30 mouse cellular contexts compared by ENCODE assay signal in the genomic region with DNA sequence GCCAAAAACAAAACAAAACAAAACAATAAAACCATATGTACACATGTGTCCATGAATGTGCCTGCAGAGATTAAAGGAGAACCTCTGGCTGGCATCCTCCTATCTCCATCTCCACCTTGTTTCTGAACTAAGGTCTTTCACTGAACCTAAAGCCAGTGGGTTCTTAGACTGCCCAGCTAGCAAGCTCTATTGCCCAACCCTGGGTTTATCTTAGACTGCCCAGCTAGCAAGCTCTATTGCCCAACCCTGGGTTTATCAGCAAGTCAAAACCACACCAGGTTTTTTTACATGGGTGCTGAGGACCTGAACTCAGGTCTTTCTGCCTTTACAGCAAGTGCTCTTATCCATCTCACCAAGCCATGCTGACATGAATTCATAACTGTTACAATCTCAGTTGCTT. TPM values are rescaled to one million over a fixed set of nuclear protein-coding genes. Genes with fewer than 3 reads are reported as not detected.
DNase-seq lines count a peak whose midpoint lies in the region; ATAC-seq lines count a peak whose summit lies in the region.
"Had no signal": no experiment of that assay in that cellular context is flagged by ENCODE, and none has a peak within 500 bp of the region (broad histone marks: within the 10 kb centered on the region; RNA-seq: fewer than 3 reads in every experiment).

No protein-coding gene starts in this region.

- peak; percentile 84 for DNase-seq in 416B (ENCODE audit: low read depth)
- no peak for DNase-seq in cerebellum, adult 11 months
- no peak for DNase-seq in gastrocnemius, postnatal 10 days
- DNase-seq in cerebellum, postnatal 10 days = no peak
- DNase-seq: adrenal gland, adult 8-10 months; cerebellum, adult 9-11 months; heart, adult 18-20 months; heart, postnatal 10 days; kidney, adult 18-20 months; layer of hippocampus, adult 9-11 months; thymus, adult 2 months had no signal

- H3K27me3 ChIP-seq in liver, embryonic 12.5 days (replicated peaks) = no peaks in the 10 kb centered on the region
- H3K27me3 ChIP-seq: CH12.LX; embryonic facial prominence, embryonic 12.5 days; forebrain, embryonic 15.5 days; heart, embryonic 12.5 days; midbrain, embryonic 12.5 days; Patski had no signal

- H3K27ac ChIP-seq in liver, embryonic 12.5 days = no peak overlapping the region
- H3K27ac ChIP-seq: embryonic facial prominence, embryonic 12.5 days; forebrain, embryonic 15.5 days; hindbrain, postnatal 0 days; kidney, postnatal 0 days; macrophage; midbrain, embryonic 12.5 days; stomach, postnatal 0 days had no signal

- no peak overlapping the region for H3K9ac ChIP-seq in liver, embryonic 12.5 days
- H3K9ac ChIP-seq: embryonic facial prominence, embryonic 12.5 days; forebrain, embryonic 15.5 days; heart, embryonic 12.5 days; midbrain, embryonic 12.5 days had no signal

- H3K9me3 ChIP-seq in liver, embryonic 12.5 days (replicated peaks) = no peaks in the 10 kb centered on the region
- H3K9me3 ChIP-seq: embryonic facial prominence, embryonic 12.5 days; forebrain, embryonic 15.5 days; G1E; heart, embryonic 12.5 days; midbrain, embryonic 12.5 days had no signal

- peaks cover 26% of the 10 kb centered on the region for H3K4me1 ChIP-seq in liver, embryonic 12.5 days
- H3K4me1 ChIP-seq: embryonic facial prominence, embryonic 12.5 days; forebrain, embryonic 15.5 days; heart, embryonic 12.5 days; midbrain, embryonic 12.5 days had no signal

- no peak overlapping the region for H3K4me2 ChIP-seq in liver, embryonic 12.5 days
- H3K4me2 ChIP-seq: embryonic facial prominence, embryonic 12.5 days; forebrain, embryonic 15.5 days; heart, embryonic 12.5 days; midbrain, embryonic 12.5 days had no signal

- ATAC-seq in erythroblast, adult 5-6 weeks (replicated peaks; ENCODE audit: low FRiP score, poor library complexity, severe bottlenecking) = peak; percentile 87
- ATAC-seq in liver, embryonic 12.5 days = peak; percentile 93
- peak; percentile 81 for ATAC-seq in megakaryocyte, adult 5-6 weeks (ENCODE audit: poor library complexity, severe bottlenecking)
- ATAC-seq: forebrain, embryonic 15.5 days; hindbrain, postnatal 0 days; Patski had no signal

- H3K4me3 ChIP-seq in liver, embryonic 12.5 days = no peak overlapping the region
- H3K4me3 ChIP-seq: embryonic facial prominence, embryonic 12.5 days; erythroblast, embryonic 14.5 days; forebrain, embryonic 15.5 days; heart, embryonic 12.5 days; midbrain, embryonic 12.5 days had no signal

- peaks cover 93% of the 10 kb centered on the region for H3K36me3 ChIP-seq in liver, embryonic 12.5 days

RNA-seq across cellular contexts. Expression of a gene that starts 17.6 kb away (rescaled TPM):
- 55.8 and 69.2 TPM in 2 replicates for total RNA-seq in erythroblast, adult 5-6 weeks (2015; ENCODE audit: low replicate concordance)
- 48.7 and 51.6 TPM in 2 replicates for total RNA-seq in erythroblast, adult 5-6 weeks (2017; ENCODE audit: low replicate concordance)
- 58.1 and 61.5 TPM in 2 replicates for polyA plus RNA-seq in liver, embryonic 12.5 days (2016; fragmentation: Nextera tagmentation; extraction: Ambion mirVana)
- total RNA-seq in megakaryocyte, adult 5-6 weeks (2015) = 126 and 156 TPM in 2 replicates
- total RNA-seq in megakaryocyte, adult 5-6 weeks (2017) = 114 and 124 TPM in 2 replicates
- 10 to 100 TPM; 30.6 to 37.8 TPM for total RNA-seq in gastrocnemius, postnatal 10 days (2021)

RNA-seq across cellular contexts. Expression of a gene that starts 22.1 kb away (rescaled TPM):
- total RNA-seq in erythroblast, adult 5-6 weeks (2015; ENCODE audit: low replicate concordance) = 4.4 and 9.0 TPM in 2 replicates
- 16.9 and 74.1 TPM in 2 replicates for total RNA-seq in erythroblast, adult 5-6 weeks (2017; ENCODE audit: low replicate concordance)
- polyA plus RNA-seq in liver, embryonic 12.5 days (2016; fragmentation: Nextera tagmentation; extraction: Ambion mirVana) = 92.6 and 94.9 TPM in 2 replicates
- total RNA-seq in megakaryocyte, adult 5-6 weeks (2015) = 52.8 and 57.4 TPM in 2 replicates
- total RNA-seq in megakaryocyte, adult 5-6 weeks (2017) = 62.7 and 90.2 TPM in 2 replicates
- 100 to 1,000 TPM in 1 of 2 experiments, 10 to 100 TPM in 1; 97.7 to 106 TPM for total RNA-seq in gastrocnemius, postnatal 10 days (2021)

RNA-seq across cellular contexts. Expression of a gene that starts 59.7 kb away (rescaled TPM):
- not detected in 2 replicates for total RNA-seq in erythroblast, adult 5-6 weeks (2015; ENCODE audit: low replicate concordance)
- not detected in 2 replicates for total RNA-seq in erythroblast, adult 5-6 weeks (2017; ENCODE audit: low replicate concordance)
- polyA plus RNA-seq in liver, embryonic 12.5 days (2016; fragmentation: Nextera tagmentation; extraction: Ambion mirVana) = not detected in 2 replicates
- total RNA-seq in megakaryocyte, adult 5-6 weeks (2015) = not detected in 2 replicates
- 0.04 TPM in 1 of 2 replicates, not detected in the other for total RNA-seq in megakaryocyte, adult 5-6 weeks (2017)
- under 1 TPM in 1 of 2 experiments, not detected in 1; 0.09 TPM for total RNA-seq in gastrocnemius, postnatal 10 days (2021)
- total RNA-seq: CH12.LX; G1E; gastrocnemius, adult 8-10 months; heart, adult 18-20 months; heart, postnatal 10 days; monocyte, adult 5-6 weeks; neutrophil, adult 5-6 weeks had no signal
- polyA plus RNA-seq: erythroblast, embryonic 14.5 days; G1E; large intestine, adult 2 months; macrophage; Patski; thymus, adult 2 months had no signal
